Mouse (Mus musculus): ENCODE data around the gene Olfr740.

DNA sequence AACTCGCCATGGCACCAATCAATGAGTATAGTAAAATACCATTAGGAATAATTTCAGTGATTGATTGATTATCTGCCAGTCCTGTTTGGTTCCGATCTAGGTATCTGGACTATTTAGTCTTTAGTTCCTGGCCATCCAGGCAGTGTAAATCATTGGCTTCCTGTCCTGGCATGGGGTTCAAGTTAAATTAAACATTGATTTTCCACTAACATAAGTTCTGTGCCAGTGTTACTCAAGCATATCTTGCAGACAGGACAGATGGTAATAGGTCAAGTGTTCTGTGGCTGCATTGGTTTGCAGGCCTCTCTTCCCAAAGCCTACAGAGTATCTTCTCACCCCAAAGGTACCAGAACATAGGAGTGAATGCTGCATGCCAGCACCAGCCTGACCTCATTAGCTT, 33.1 kb downstream of the Olfr740 start:
- TF ChIP-seq TAL1 (IDR thresholded peaks at IDR 0.05; ENCODE audit: low read length) (no peak), GATA1 (IDR thresholded peaks at IDR 0.05; ENCODE audit: low read length) (no peak)
